Mouse (Mus musculus) myocyte (in vitro differentiated cells): ENCODE measurements around the gene Wdr92.

Experiments used
- E2F4 ChIP-seq: IDR thresholded peaks from one replicate; pipeline ENCODE4 v1.6.1; 2011; ENCODE audit warnings: mild to moderate bottlenecking, control low read depth, moderate library complexity; ENCODE audit not compliant: insufficient read depth
- POLR2A ChIP-seq: IDR thresholded peaks from one replicate; pipeline ENCODE4 v1.6.1; 2011; ENCODE audit warnings: low read depth, mild to moderate bottlenecking, control low read depth, moderate library complexity; ENCODE audit not compliant: insufficient read length
- POLR2AphosphoS2 ChIP-seq: IDR thresholded peaks from one replicate; pipeline ENCODE4 v1.6.1; 2011; ENCODE audit warnings: low read depth, control low read depth; ENCODE audit not compliant: insufficient read length

GRCm38 (mm10) chr11:17181807-17182206 lies at the start of gene Wdr92:
- TF ChIP-seq E2F4 (no peak), POLR2A (no peak), POLR2AphosphoS2 (no peak)
